Mouse (Mus musculus) adrenal gland, postnatal 4 days (tissue): ENCODE data around the gene Kcnv2. TPM values are rescaled to one million over a fixed set of nuclear protein-coding genes. Genes with fewer than 3 reads are reported as not detected.
A peak's percentile ranks its signal among the peaks of the same experiment; 100 is the strongest.

Source experiments
- DNase-seq, 2 experiments: peaks; one replicate each; pipeline ENCODE4 v3.0.0; 2021 to 2022; ENCODE audit warnings: low spot score in 2 of 2, mixed read lengths in 2 of 2
- total RNA-seq, 2 experiments: library from RNA; stranded (reverse); gene quantifications; 2 replicates each; pipeline ENCODE4 v1.2.3; 2021

Gene Kcnv2
- total RNA-seq, 2 experiments from 2014 or later, result 0.08 to 0.14 TPM

GRCm38 (mm10) chr19:27364521-27364931 lies 42.1 kb downstream of the Kcnv2 start:
- peak; percentile 6 to 59 for DNase-seq

DNA sequence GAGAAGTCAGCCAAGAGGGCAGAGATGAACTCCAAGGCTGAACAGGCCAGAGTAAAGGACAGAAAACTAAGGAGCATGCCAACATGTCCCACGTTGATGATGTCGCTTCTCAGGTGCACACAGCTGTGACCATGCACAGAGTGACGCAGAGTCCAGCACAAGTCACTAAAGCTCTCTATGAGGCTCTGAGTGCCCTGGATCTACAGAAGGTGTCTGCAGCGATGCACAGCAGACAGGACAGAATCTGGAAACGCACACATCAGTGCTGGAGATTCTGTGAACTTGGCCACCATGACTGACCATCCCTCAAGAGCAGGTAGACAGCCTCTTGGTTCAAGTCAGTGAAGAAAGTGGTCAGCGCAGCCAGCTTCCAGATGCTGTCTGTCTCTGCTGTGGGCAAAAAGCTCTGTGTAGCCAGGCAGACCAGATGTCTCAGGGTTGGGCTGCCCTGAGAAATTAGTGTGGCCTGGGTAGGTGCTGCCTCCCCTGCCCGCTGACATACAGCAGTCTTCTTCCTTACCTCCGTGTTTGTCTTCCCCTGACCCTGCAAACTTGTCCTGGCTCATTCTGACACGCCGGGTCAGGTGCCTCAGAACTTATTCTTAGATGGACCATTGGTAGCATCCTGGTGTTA lies 43.8 kb downstream of the Kcnv2 start:
- no peak for DNase-seq

GRCm38 (mm10) chr19:27369461-27370135 lies 47.2 kb downstream of the Kcnv2 start:
- DNase-seq, result no peak

- DNase-seq, result no peak
These were observed 47.8 kb downstream of the Kcnv2 start for GRCm38 (mm10) chr19:27370174-27370573.

DNA sequence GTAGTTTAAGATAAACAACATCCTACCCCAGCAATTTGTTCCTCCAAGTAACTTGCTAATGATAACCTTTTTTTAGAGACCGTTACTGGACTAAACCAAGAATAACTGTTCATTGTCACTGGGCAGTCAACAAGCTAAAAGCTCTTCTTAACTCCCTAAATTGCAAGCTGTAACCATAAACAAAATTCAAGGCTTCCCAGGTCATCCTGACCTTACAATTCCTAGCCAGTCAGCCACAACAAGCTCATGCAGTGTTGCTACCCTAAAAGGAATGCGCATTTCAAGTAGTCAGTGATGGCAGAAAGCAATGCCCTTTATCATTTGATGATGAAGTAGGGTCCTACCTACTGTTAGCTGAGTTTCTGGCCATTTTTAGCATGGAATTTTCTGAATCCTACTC lies 48.4 kb downstream of the Kcnv2 start:
- DNase-seq, result no peak

- no peak for DNase-seq
These were observed 57.5 kb downstream of the Kcnv2 start for GRCm38 (mm10) chr19:27379712-27380401.

DNA sequence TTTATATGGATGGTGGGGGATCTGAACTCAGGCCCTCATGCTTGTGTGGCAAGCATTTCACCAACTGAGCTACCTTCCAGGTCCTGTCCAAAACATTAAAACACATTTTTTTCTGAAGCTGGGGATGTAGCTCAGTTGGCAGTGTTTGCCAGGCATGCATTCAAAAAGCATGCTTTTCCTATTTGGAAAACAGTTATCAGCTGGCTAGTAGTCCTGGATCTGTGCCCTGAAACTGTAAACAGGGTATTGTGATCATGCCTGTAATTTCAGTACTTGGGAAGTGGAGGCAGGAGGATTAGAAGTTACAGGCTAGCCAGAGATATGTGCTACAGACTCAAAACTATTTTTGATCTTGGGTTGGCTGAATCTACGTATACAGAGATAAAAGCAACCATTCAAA lies 59.7 kb downstream of the Kcnv2 start:
- DNase-seq, result no peak

DNA sequence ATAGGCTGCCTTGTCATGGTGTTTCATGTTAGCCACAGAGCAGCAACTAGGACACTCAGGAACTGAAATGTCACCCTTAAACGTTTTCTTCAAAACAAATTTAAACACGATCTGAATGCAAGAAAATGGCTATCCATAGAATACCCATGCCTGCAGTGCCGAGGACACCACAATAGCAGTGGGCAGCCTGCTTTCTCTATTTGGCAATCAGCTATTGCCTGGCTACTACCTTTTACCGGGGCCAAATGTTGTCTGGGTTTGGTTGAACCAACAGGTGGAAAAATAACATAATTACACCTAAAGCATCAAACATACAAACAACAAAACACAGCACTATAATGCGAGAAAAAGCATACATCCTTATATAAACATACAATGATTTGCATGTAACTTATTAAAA lies 60.9 kb downstream of the Kcnv2 start:
- no peak for DNase-seq

DNA sequence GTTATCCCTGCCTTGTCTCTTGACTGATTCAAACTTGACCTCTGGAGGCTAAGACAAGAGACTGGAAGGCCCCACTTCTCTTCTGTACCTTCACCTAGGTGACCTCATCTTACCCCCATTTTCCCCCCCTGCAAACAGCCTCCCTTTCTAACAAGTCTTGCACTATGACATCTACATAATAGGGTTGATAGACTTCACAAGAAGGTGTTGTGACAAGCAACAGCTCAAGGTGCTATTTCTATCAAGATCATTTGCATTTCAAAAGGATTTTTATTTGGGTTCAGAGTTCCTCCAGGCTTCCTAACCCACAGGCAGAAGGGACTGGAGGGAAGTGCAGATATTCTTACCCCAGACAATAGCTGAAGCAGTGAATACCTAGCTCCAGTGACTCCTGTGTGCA lies 62.9 kb downstream of the Kcnv2 start:
- no peak for DNase-seq

Other genes with a start within 250 kb of the Kcnv2 start
- gene Vldlr, start 106.1 kb upstream of the Kcnv2 start, total RNA-seq, result 10 to 100 TPM; 30.7 to 32.0 TPM
- 100 to 1,000 TPM in 1 of 2 experiments, 10 to 100 TPM in 1; 91.8 to 100 TPM for gene Pum3, start 107.2 kb downstream of the Kcnv2 start, total RNA-seq